Mouse (Mus musculus): ENCODE measurements around the gene Pnpla5. TPM values are rescaled to one million over a fixed set of nuclear protein-coding genes. Genes with fewer than 3 reads are reported as not detected.

Pnpla5 gene
- polyA plus RNA-seq, 1 experiment = not detected

GRCm38 (mm10) chr15:84126447-84126846 lies 3.5 kb upstream of the Pnpla5 start:
- Histone ChIP-seq H3K27ac (ENCODE audit: insufficient read depth, low read depth, low read length) (no peak overlapping the region), H3K4me1 (ENCODE audit: control insufficient read depth, insufficient read depth, low read length) (peaks cover 4% of the 10 kb centered on the region), H3K4me3 (ENCODE audit: insufficient read depth, low read depth, low read length) (no peak overlapping the region)
- WGBS = 86% methylated on average over 4 of the region's 4 CpGs
- TF ChIP-seq POLR2A (IDR thresholded peaks at IDR 0.05; ENCODE audit: insufficient read depth, low read depth, low read length) = no peak
- TF ChIP-seq CTCF (IDR thresholded peaks at IDR 0.05; ENCODE audit: insufficient read depth, low read depth, low read length) = no peak

- Histone ChIP-seq H3K27ac (ENCODE audit: insufficient read depth, low read depth, low read length) (no peak overlapping the region), H3K4me3 (ENCODE audit: insufficient read depth, low read depth, low read length) (no peak overlapping the region), H3K4me1 (ENCODE audit: control insufficient read depth, insufficient read depth, low read length) (no peaks in the 10 kb centered on the region)
- no peak for TF ChIP-seq CTCF (IDR thresholded peaks at IDR 0.05; ENCODE audit: insufficient read depth, low read depth, low read length)
- TF ChIP-seq POLR2A (IDR thresholded peaks at IDR 0.05; ENCODE audit: insufficient read depth, low read depth, low read length) = no peak
- 76% methylated on average over 7 of the region's 7 CpGs for WGBS
Observed at GRCm38 (mm10) chr15:84124086-84124485, 1.1 kb upstream of the Pnpla5 start.

- no peak overlapping the region for H3K27ac ChIP-seq (ENCODE audit: insufficient read depth, low read depth, low read length)
- 73% methylated on average over 7 of the region's 7 CpGs for WGBS
- no peak overlapping the region for H3K4me3 ChIP-seq (ENCODE audit: insufficient read depth, low read depth, low read length)
- TF ChIP-seq POLR2A (IDR thresholded peaks at IDR 0.05; ENCODE audit: insufficient read depth, low read depth, low read length) (no peak), CTCF (IDR thresholded peaks at IDR 0.05; ENCODE audit: insufficient read depth, low read depth, low read length) (no peak)
- no peaks in the 10 kb centered on the region for H3K4me1 ChIP-seq (ENCODE audit: control insufficient read depth, insufficient read depth, low read length)
Observed at GRCm38 (mm10) chr15:84121036-84121435, 1.9 kb downstream of the Pnpla5 start.

- Histone ChIP-seq H3K27ac (ENCODE audit: insufficient read depth, low read depth, low read length) (no peak overlapping the region), H3K4me1 (ENCODE audit: control insufficient read depth, insufficient read depth, low read length) (no peaks in the 10 kb centered on the region), H3K4me3 (ENCODE audit: insufficient read depth, low read depth, low read length) (no peak overlapping the region)
- TF ChIP-seq CTCF (IDR thresholded peaks at IDR 0.05; ENCODE audit: insufficient read depth, low read depth, low read length) (no peak), POLR2A (IDR thresholded peaks at IDR 0.05; ENCODE audit: insufficient read depth, low read depth, low read length) (no peak)
- 28% methylated on average over 6 of the region's 6 CpGs for WGBS
Observed at GRCm38 (mm10) chr15:84120612-84121011, 2.4 kb downstream of the Pnpla5 start.

- H3K4me3 ChIP-seq (ENCODE audit: insufficient read depth, low read depth, low read length) = no peak overlapping the region
- WGBS = 92% methylated on average over 1 of the region's 1 CpGs
Observed at GRCm38 (mm10) chr15:84116466-84116865, 6.5 kb downstream of the Pnpla5 start.

GRCm38 (mm10) chr15:84115727-84116126 lies 7.2 kb downstream of the Pnpla5 start:
- WGBS = 54% methylated on average over 5 of the region's 5 CpGs
- TF ChIP-seq CTCF (IDR thresholded peaks at IDR 0.05; ENCODE audit: insufficient read depth, low read depth, low read length) (no peak), POLR2A (IDR thresholded peaks at IDR 0.05; ENCODE audit: insufficient read depth, low read depth, low read length) (no peak)
- Histone ChIP-seq H3K4me1 (ENCODE audit: control insufficient read depth, insufficient read depth, low read length) (no peaks in the 10 kb centered on the region), H3K27ac (ENCODE audit: insufficient read depth, low read depth, low read length) (no peak overlapping the region), H3K4me3 (ENCODE audit: insufficient read depth, low read depth, low read length) (no peak overlapping the region)

More at GRCm38 (mm10) chr15:84116466-84116865, 6.5 kb downstream of the Pnpla5 start:
- Histone ChIP-seq H3K4me1 (ENCODE audit: control insufficient read depth, insufficient read depth, low read length) (no peaks in the 10 kb centered on the region), H3K27ac (ENCODE audit: insufficient read depth, low read depth, low read length) (no peak overlapping the region)
- TF ChIP-seq CTCF (IDR thresholded peaks at IDR 0.05; ENCODE audit: insufficient read depth, low read depth, low read length) (no peak), POLR2A (IDR thresholded peaks at IDR 0.05; ENCODE audit: insufficient read depth, low read depth, low read length) (no peak)

- TF ChIP-seq CTCF (IDR thresholded peaks at IDR 0.05; ENCODE audit: insufficient read depth, low read depth, low read length) = no peak
- no peak for TF ChIP-seq POLR2A (IDR thresholded peaks at IDR 0.05; ENCODE audit: insufficient read depth, low read depth, low read length)
Observed at GRCm38 (mm10) chr15:84113873-84114272, 9.1 kb downstream of the Pnpla5 start.

GRCm38 (mm10) chr15:84108899-84109298 lies 14.1 kb downstream of the Pnpla5 start:
- no peak overlapping the region for H3K27ac ChIP-seq (ENCODE audit: insufficient read depth, low read depth, low read length)
- TF ChIP-seq CTCF (IDR thresholded peaks at IDR 0.05; ENCODE audit: insufficient read depth, low read depth, low read length) (no peak), POLR2A (IDR thresholded peaks at IDR 0.05; ENCODE audit: insufficient read depth, low read depth, low read length) (no peak)
- peaks cover 19% of the 10 kb centered on the region for H3K4me1 ChIP-seq (ENCODE audit: control insufficient read depth, insufficient read depth, low read length)
- 36% methylated on average over 13 of the region's 13 CpGs for WGBS
- H3K4me3 ChIP-seq (ENCODE audit: insufficient read depth, low read depth, low read length) = no peak overlapping the region

More at GRCm38 (mm10) chr15:84113873-84114272, 9.1 kb downstream of the Pnpla5 start:
- H3K4me3 ChIP-seq (ENCODE audit: insufficient read depth, low read depth, low read length) = no peak overlapping the region
- WGBS = 77% methylated on average over 6 of the region's 6 CpGs
- H3K27ac ChIP-seq (ENCODE audit: insufficient read depth, low read depth, low read length) = no peak overlapping the region
- H3K4me1 ChIP-seq (ENCODE audit: control insufficient read depth, insufficient read depth, low read length) = no peaks in the 10 kb centered on the region

- Histone ChIP-seq H3K4me3 (ENCODE audit: insufficient read depth, low read depth, low read length) (peak overlapping the region; percentile 64), H3K27ac (ENCODE audit: insufficient read depth, low read depth, low read length) (peak overlapping the region; percentile 68), H3K4me1 (ENCODE audit: control insufficient read depth, insufficient read depth, low read length) (peaks cover 41% of the 10 kb centered on the region)
- TF ChIP-seq CTCF (IDR thresholded peaks at IDR 0.05; ENCODE audit: insufficient read depth, low read depth, low read length) = no peak
- no peak for TF ChIP-seq POLR2A (IDR thresholded peaks at IDR 0.05; ENCODE audit: insufficient read depth, low read depth, low read length)
- WGBS = 11% methylated on average over 12 of the region's 12 CpGs
Observed at GRCm38 (mm10) chr15:84105924-84106500, 17.0 kb downstream of the Pnpla5 start.
